ENCODE assay signal across 35 mouse cellular contexts in genomic region chr4:112774766-112775165, GRCm38 (mm10). TPM values are rescaled to one million over a fixed set of nuclear protein-coding genes. Genes with fewer than 3 reads are reported as not detected.
"Had no signal": no experiment of that assay in that cellular context is flagged by ENCODE, and none has a peak within 500 bp of the region (broad histone marks: within the 10 kb centered on the region; RNA-seq: fewer than 3 reads in every experiment).

TSS of gene Skint10 (minus strand) at chr4:112774866.

- DNase-seq: cerebellum, adult 2 months; cerebellum, adult 8-10 months; cerebellum, adult 9-10 months; cerebellum, adult 9-11 months; cerebellum, postnatal 10 days; cerebellum, postnatal 14 days; cerebellum, postnatal 25 days; cerebellum, postnatal 36 days; embryo, embryonic 11 days; forebrain, postnatal 0 days; gastrocnemius, adult 2 months; gastrocnemius, postnatal 10 days; gastrocnemius, postnatal 14 days; gastrocnemius, postnatal 25 days; gastrocnemius, postnatal 36 days; heart, adult 11 months; heart, adult 18-20 months; heart, adult 2 months had no signal

RNA-seq across cellular contexts. Expression of gene Skint10, which starts in this region (rescaled TPM):
- polyA plus RNA-seq: cerebellum, adult 2 months; cortical plate, adult 2 months; embryonic facial prominence, embryonic 10.5 days; embryonic facial prominence, embryonic 11.5 days; embryonic facial prominence, embryonic 12.5 days; embryonic facial prominence, embryonic 13.5 days; embryonic facial prominence, embryonic 14.5 days; embryonic facial prominence, embryonic 15.5 days; erythroblast, embryonic 14.5 days; forebrain, embryonic 10.5 days; forebrain, embryonic 11.5 days; forebrain, embryonic 12.5 days; forebrain, embryonic 13.5 days; forebrain, embryonic 14.5 days; forebrain, embryonic 15.5 days; forebrain, embryonic 16.5 days; forebrain, postnatal 0 days; frontal cortex, adult 2 months; gonadal fat pad, adult 2 months; heart, adult 2 months had no signal
